Mouse (Mus musculus) hindbrain, embryonic 11.5 days (tissue): ENCODE measurements around the gene Ptges. TPM values are rescaled to one million over a fixed set of nuclear protein-coding genes. Genes with fewer than 3 reads are reported as not detected.

Experiments used
- ATAC-seq: fragments of 200-750 bp; cut with Nextera tagmentation; 2 replicates; pipeline ENCODE4 v1.8.0; 2017; ENCODE audit warnings: mild to moderate bottlenecking, moderate TSS enrichment, moderate library complexity; ENCODE audit not compliant: low FRiP score
- DNase-seq: peaks from one replicate; pipeline ENCODE4 v3.0.0-alpha.2; 2015; ENCODE audit warnings: low spot score
- H3K27ac ChIP-seq: fragments of 300-500 bp; sonication (generic); 2 replicates; pipeline ENCODE4 v1.5.1; 2014; ENCODE audit warnings: mild to moderate bottlenecking, low read depth, low read length
- H3K27me3 ChIP-seq: fragments of 300-500 bp; sonication (generic); 2 replicates; pipeline ENCODE4 v1.6.1; 2014; ENCODE audit warnings: mild to moderate bottlenecking, low read length, moderate library complexity, mixed read lengths; ENCODE audit not compliant: control insufficient read depth, insufficient read depth
- H3K36me3 ChIP-seq: fragments of 300-500 bp; sonication (generic); 2 replicates; pipeline ENCODE4 v1.6.1; 2014; ENCODE audit warnings: mild to moderate bottlenecking, low read length, moderate library complexity, mixed read lengths; ENCODE audit not compliant: control insufficient read depth, insufficient read depth
- H3K4me1 ChIP-seq: fragments of 300-500 bp; sonication (generic); replicated peaks from 2 replicates; pipeline ENCODE4 v1.6.1; 2014; ENCODE audit warnings: low read length, mixed read lengths; ENCODE audit not compliant: control insufficient read depth, insufficient read depth
- H3K4me2 ChIP-seq: fragments of 300-500 bp; sonication (generic); replicated peaks from 2 replicates; pipeline ENCODE4 v1.6.1; 2014; ENCODE audit warnings: mild to moderate bottlenecking, low read depth, low read length
- H3K4me3 ChIP-seq: fragments of 300-500 bp; sonication (generic); 2 replicates; pipeline ENCODE4 v1.5.1; 2014; ENCODE audit warnings: low read depth, low read length
- H3K9ac ChIP-seq: fragments of 300-500 bp; sonication (generic); 2 replicates; pipeline ENCODE4 v1.6.1; 2014; ENCODE audit warnings: low read depth, low read length
- H3K9me3 ChIP-seq: fragments of 300-500 bp; sonication (generic); 2 replicates; pipeline ENCODE4 v1.6.1; 2016; ENCODE audit warnings: low read length; ENCODE audit not compliant: control insufficient read depth
- WGBS: fragments of 180-500 bp; shearing (Covaris S2); extraction: QIAGEN DNeasy Blood & Tissue Kit; methylation state at CpG from one replicate; pipeline ENCODE4 v1.1.7; 2014; 5-methylcytosine and 5-hydroxymethylcytosine counted together
- polyA plus RNA-seq: library from polyadenylated mRNA; unstranded; fragments of >200 nt; fragmentation: Nextera tagmentation; extraction: Ambion mirVana; gene quantifications from 2 replicates; pipeline ENCODE4 v1.2.1, GENCODE M21; 2014

The Ptges gene
- polyA plus RNA-seq, 1 experiment from 2014 or later: 5.6 TPM

DNA sequence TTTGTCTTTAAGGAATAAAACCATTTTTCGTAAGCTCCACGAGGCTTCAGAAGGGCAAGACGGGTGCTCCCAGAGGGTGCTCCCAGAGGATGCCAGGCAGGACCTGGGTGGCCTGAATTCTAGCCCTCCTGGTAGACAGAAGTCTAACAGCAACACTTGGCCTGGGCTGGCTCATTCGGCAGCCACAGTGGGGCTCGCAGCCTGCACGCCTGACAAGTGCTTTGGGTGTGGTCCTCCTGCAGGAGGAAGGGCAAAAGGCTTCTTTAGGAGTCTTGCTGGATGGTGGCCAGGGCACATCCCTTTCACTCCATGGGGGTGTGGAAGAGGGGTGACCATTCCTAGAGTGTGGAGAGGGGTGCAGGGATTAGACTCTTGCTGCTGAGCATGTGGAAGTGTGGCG, 48.4 kb downstream of the Ptges start:
- H3K9me3 ChIP-seq: no peaks in the 10 kb centered on the region
- no peak overlapping the region for H3K9ac ChIP-seq
- no peak for ATAC-seq
- H3K27me3 ChIP-seq: no peaks in the 10 kb centered on the region
- no peak for DNase-seq
- no peaks in the 10 kb centered on the region for H3K36me3 ChIP-seq
- 0 out of 2 replicates have a peak, but pooled peaks cover 2% of the 10 kb centered on the region for H3K4me1 ChIP-seq
- no peak overlapping the region for H3K4me2 ChIP-seq
- no peak overlapping the region for H3K4me3 ChIP-seq
- no peak overlapping the region for H3K27ac ChIP-seq
- 94% methylated on average over 7 of the region's 7 CpGs for WGBS

DNA sequence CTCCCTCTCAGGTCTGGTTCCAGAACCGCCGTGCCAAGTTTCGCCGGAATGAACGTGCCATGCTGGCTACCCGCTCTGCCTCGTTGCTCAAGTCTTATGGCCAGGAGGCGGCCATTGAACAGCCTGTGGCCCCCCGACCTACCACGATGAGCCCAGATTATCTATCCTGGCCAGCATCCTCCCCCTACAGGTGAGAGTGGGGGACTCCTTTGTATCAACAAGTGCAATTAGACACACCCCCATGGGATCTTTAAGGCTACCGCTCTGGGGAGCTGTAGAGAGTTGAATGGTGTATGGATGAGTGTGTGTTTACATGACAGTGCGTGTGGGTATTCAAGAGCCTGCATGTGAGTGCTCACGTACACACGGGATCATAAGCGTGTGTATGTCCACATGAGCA, 50.2 kb downstream of the Ptges start:
- ATAC-seq: no peak

DNA sequence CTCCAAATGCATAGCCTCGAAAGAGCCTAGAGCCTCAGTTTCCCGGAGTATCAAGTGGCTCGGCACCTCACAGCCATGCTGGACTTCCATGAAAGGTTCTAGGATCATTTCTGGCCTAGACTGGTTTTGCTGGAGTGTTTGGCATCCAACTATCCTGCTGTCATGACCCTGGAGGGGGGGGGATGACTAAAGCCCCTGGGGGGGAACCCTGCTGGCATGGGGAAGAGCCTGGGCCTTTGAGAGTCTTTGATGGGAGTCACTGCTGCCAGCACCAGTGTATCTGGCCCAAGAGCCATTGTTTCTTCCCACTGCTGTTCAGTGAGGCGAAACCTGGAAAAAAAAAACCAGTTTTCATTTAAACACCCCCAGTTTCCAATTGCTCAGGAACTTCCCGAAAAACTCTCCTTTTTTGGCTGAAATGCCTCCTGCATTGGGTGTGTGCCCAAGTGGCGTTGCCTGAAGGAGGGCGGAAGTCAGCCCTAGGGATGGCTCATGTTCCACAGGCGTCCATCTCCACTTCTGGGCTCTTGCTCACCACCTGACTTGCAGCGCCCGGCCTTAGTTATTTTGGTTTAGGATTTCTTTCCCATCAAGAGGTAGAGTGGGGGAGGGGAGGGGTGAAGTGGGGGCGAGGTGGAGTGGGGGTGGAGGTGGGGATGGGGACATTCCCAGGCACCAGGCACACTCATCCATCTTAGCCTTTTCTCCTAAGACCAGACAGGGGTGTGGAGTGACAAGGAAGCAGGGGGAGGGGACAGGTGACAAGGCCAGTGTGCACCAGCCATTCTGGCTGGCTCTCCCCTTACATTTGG, 53.8 kb downstream of the Ptges start:
- no peak overlapping the region for H3K4me2 ChIP-seq
- H3K27ac ChIP-seq: 0 out of 2 replicates have a peak overlapping the region, but pooled peaks have one; percentile 36
- ATAC-seq (no peak), DNase-seq (no peak)
- H3K9me3 ChIP-seq: no peaks in the 10 kb centered on the region
- WGBS: 44% methylated on average over 11 of the region's 11 CpGs
- H3K4me3 ChIP-seq: no peak overlapping the region
- no peak overlapping the region for H3K9ac ChIP-seq
- H3K27me3 ChIP-seq: no peaks in the 10 kb centered on the region
- peaks cover 2% of the 10 kb centered on the region; the same call in 1 of the 2 replicates for H3K4me1 ChIP-seq
- H3K36me3 ChIP-seq: no peaks in the 10 kb centered on the region

More for the DNA sequence above, 50.2 kb downstream of the Ptges start:
- Histone ChIP-seq H3K36me3 (no peaks in the 10 kb centered on the region), H3K9me3 (no peaks in the 10 kb centered on the region), H3K4me2 (no peak overlapping the region), H3K27me3 (no peaks in the 10 kb centered on the region), H3K9ac (no peak overlapping the region), H3K4me1 (peaks cover 2% of the 10 kb centered on the region; the same call in 1 of the 2 replicates), H3K27ac (no peak overlapping the region), H3K4me3 (no peak overlapping the region)
- no peak for DNase-seq
- 93% methylated on average over 15 of the region's 15 CpGs for WGBS

DNA sequence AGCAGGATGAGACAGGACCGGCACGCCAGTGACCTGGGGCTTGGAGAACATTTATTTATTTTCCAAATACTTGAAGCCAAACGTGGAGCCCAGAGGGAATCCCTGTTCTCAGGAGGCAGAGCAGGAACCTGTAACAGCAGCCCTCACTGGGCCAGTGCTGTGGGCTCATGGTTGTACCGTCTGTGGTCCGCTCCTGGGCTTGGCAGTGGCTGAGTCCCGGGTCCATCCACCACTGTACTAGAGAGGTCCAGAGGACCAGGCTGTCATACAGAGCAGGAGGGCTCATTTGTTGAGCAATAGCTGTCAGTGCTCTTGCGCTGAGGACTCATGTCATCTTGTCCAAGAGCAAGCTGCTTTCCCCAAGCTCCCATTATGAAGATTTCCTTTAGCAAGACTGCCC, 54.6 kb downstream of the Ptges start:
- Histone ChIP-seq H3K4me2 (no peak overlapping the region), H3K27ac (no peak overlapping the region), H3K4me1 (peaks cover 2% of the 10 kb centered on the region; the same call in 1 of the 2 replicates), H3K4me3 (no peak overlapping the region), H3K27me3 (no peaks in the 10 kb centered on the region), H3K36me3 (no peaks in the 10 kb centered on the region), H3K9me3 (no peaks in the 10 kb centered on the region), H3K9ac (no peak overlapping the region)
- 56% methylated on average over 7 of the region's 7 CpGs for WGBS
- no peak for ATAC-seq
- DNase-seq: no peak

DNA sequence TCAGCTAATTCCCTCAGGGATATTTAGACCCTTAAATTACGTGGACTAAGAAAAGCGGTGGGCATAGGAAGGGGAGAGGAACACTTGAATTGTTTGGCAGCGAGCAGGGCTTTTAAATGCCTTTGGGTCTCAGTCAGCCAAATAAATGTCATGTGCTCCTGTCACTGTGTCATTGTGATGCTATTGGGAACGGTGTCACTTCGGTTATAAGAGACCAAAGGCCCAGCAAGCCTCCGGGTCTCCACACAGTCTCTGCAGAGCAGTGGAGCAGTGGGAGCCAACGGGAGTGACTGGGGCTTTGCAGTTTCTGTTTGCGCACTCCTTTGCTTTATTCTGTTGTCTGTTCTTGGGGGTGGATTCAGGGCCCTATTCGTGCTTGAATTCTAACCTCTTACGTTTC, 55.2 kb downstream of the Ptges start:
- Histone ChIP-seq H3K4me3 (no peak overlapping the region), H3K27me3 (no peaks in the 10 kb centered on the region), H3K4me1 (peaks cover 2% of the 10 kb centered on the region; the same call in 1 of the 2 replicates), H3K36me3 (no peaks in the 10 kb centered on the region), H3K9me3 (no peaks in the 10 kb centered on the region), H3K4me2 (no peak overlapping the region), H3K9ac (no peak overlapping the region), H3K27ac (no peak overlapping the region)
- 22% methylated on average over 10 of the region's 10 CpGs for WGBS
- DNase-seq (no peak), ATAC-seq (no peak)

DNA sequence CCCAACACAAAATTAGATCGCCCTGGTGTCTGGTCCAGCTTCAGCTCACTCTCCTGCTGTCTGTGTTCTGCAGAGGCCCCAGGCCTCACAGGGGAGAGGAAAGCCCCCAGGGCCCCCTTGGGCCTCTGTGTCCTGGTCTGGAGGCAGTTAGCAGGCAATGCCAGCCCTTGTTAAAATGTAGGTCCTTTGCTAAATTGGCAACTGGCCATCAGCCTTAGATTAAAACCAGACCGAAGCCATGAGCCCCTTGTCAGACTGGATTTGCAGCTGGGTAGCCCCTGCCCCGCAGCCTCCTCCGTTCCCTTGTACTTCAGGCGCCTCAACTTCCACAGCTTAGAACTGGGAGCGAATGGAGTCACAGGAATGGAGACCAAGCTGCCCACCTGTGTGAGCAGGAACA, 57.0 kb downstream of the Ptges start:
- H3K9ac ChIP-seq: no peak overlapping the region
- no peaks in the 10 kb centered on the region for H3K9me3 ChIP-seq
- WGBS: 82% methylated on average over 6 of the region's 6 CpGs
- no peak for DNase-seq
- no peaks in the 10 kb centered on the region for H3K36me3 ChIP-seq
- H3K4me3 ChIP-seq: no peak overlapping the region
- H3K4me1 ChIP-seq: peaks cover 2% of the 10 kb centered on the region; the same call in 1 of the 2 replicates
- peak overlapping the region; percentile 6; the same call in 1 of the 2 replicates for H3K27ac ChIP-seq
- no peaks in the 10 kb centered on the region for H3K27me3 ChIP-seq
- no peak for ATAC-seq
- no peak overlapping the region for H3K4me2 ChIP-seq

DNA sequence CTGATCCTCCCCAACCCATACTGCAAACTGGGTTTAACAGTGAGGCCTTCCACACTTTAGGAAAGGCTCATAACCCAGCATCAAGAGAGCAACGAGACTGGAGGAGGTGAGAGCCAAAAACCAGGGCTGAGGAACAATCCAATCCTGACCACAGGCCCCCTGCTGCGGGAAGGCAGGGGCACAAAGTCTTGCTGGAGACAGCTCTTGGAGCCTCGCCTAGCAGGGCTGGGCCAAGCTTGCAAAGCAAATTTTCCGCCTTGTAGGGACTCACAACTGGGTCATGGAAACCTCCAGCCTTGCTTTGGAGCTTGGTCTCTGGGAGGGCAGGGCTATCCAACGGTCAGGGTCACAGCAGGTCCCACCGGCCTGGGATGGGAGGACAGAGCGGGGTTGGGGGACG, 58.8 kb downstream of the Ptges start:
- no peak overlapping the region for H3K9ac ChIP-seq
- no peak overlapping the region for H3K4me3 ChIP-seq
- no peaks in the 10 kb centered on the region for H3K27me3 ChIP-seq
- no peak overlapping the region for H3K27ac ChIP-seq
- ATAC-seq: no peak
- H3K4me1 ChIP-seq: peaks cover 2% of the 10 kb centered on the region; the same call in 1 of the 2 replicates
- no peaks in the 10 kb centered on the region for H3K36me3 ChIP-seq
- H3K9me3 ChIP-seq: no peaks in the 10 kb centered on the region
- WGBS: 66% methylated on average over 8 of the region's 8 CpGs
- no peak overlapping the region for H3K4me2 ChIP-seq
- no peak for DNase-seq

DNA sequence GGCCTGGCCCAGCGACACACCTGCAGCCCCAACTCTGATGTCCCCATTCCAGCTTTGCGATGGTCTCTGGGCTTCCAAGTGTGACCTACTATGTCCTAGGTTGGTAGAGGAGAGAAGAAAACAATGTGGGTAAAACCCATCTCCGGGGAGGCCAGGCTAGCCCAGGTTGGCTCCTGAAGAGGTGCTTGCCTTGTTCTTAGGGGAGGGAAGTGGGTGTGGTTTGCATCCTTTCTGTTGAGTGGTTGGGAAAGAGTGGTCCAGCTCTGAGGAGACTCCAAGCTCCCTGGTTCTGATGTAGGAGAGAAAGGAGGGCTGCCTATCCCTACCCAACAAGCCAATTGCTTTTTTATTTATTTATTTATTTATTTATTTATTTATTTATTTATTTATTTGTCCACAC, 64.2 kb downstream of the Ptges start:
- H3K9ac ChIP-seq: no peak overlapping the region
- no peak overlapping the region for H3K27ac ChIP-seq
- WGBS: 45% methylated on average over 3 of the region's 3 CpGs
- peaks cover 7% of the 10 kb centered on the region; the same call in 1 of the 2 replicates for H3K27me3 ChIP-seq
- ATAC-seq: no peak
- no peak for DNase-seq
- no peaks in the 10 kb centered on the region for H3K4me1 ChIP-seq
- no peak overlapping the region for H3K4me2 ChIP-seq
- H3K4me3 ChIP-seq: no peak overlapping the region
- H3K36me3 ChIP-seq: no peaks in the 10 kb centered on the region
- H3K9me3 ChIP-seq: no peaks in the 10 kb centered on the region

DNA sequence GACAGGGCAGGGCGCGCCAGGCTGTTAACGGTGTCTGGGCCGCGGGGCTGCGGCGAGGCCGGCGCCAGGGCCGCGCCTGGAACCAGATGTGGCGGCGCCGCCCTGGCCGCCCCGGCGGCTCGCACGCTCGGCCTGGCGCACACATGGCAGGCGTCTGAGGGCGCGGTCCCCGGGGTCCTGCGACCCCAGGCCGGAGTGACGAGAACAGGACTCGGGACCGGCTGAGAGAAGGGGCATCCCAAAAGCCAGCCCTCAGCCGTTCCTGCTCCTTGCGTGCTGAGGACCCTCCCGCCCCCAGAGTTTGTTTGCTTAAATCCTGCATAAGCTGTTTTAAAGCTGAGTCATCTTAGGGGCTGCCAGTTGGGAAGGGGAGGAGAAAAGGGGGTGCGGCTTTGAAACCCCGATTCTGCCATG, 64.7 kb downstream of the Ptges start:
- no peaks in the 10 kb centered on the region for H3K9me3 ChIP-seq
- H3K4me3 ChIP-seq: 0 out of 2 replicates have a peak overlapping the region, but pooled peaks have one; percentile 17
- H3K27me3 ChIP-seq: peaks cover 7% of the 10 kb centered on the region; the same call in 1 of the 2 replicates
- WGBS: 4% methylated on average over 35 of the region's 35 CpGs
- H3K27ac ChIP-seq: no peak overlapping the region
- ATAC-seq (no peak), DNase-seq (peak; percentile 55)
- H3K4me1 ChIP-seq: no peaks in the 10 kb centered on the region
- peak overlapping the region; percentile 35 for H3K4me2 ChIP-seq
- no peak overlapping the region for H3K9ac ChIP-seq
- H3K36me3 ChIP-seq: no peaks in the 10 kb centered on the region
